Mouse (Mus musculus): ENCODE measurements at regions not wholly inside any gene's neighbourhood (a gene's known extent, or its start where the extent isn't known, plus 50 kb on each side); places are given as distances from the start of the nearest gene placed in this dataset.

- DNase-seq (ENCODE audit: low spot score in 2 of 2), result peak; percentile 27 to 48
Measured at GRCm38 (mm10) chr8:92133484-92134406, 223.7 kb upstream of the Irx5 start.

GRCm38 (mm10) chr8:92132949-92133348, 224.5 kb upstream of the Irx5 start:
- DNase-seq (ENCODE audit: low spot score in 2 of 2), result no peak

DNA sequence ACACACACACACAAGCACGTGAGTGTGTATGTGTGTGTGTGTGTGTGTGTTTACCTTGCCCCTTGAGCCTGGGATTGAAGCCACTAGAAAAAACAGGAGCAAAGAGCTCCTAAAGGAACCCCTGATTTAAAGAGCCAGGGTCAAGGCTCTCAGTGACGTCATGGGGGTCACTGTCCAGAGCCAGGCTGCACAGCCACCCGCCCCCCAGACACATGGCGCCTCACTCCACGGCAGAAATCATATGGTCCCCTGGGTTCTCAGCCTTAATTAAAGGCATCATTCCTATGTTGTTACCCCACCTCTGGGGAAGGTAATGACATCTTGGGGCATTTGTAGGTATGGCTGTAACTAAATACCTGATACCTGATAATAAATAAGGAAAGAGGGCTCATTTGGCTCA, 224.9 kb upstream of the Irx5 start:
- DNase-seq (ENCODE audit: low spot score in 2 of 2), result no peak

- no peak for DNase-seq (ENCODE audit: low spot score in 2 of 2)
Measured at GRCm38 (mm10) chr8:92130025-92130557, 227.3 kb upstream of the Irx5 start.

- DNase-seq (ENCODE audit: low spot score in 2 of 2), result no peak
Measured at GRCm38 (mm10) chr8:92129241-92130015, 228.0 kb upstream of the Irx5 start.

- no peak for DNase-seq (ENCODE audit: low spot score in 2 of 2)
Measured at GRCm38 (mm10) chr8:92125631-92126030, 231.8 kb upstream of the Irx5 start.

GRCm38 (mm10) chr8:92121296-92121695, 236.1 kb upstream of the Irx5 start:
- DNase-seq (ENCODE audit: low spot score in 2 of 2), result peak in 1 of 2 experiments; percentile 10

DNA sequence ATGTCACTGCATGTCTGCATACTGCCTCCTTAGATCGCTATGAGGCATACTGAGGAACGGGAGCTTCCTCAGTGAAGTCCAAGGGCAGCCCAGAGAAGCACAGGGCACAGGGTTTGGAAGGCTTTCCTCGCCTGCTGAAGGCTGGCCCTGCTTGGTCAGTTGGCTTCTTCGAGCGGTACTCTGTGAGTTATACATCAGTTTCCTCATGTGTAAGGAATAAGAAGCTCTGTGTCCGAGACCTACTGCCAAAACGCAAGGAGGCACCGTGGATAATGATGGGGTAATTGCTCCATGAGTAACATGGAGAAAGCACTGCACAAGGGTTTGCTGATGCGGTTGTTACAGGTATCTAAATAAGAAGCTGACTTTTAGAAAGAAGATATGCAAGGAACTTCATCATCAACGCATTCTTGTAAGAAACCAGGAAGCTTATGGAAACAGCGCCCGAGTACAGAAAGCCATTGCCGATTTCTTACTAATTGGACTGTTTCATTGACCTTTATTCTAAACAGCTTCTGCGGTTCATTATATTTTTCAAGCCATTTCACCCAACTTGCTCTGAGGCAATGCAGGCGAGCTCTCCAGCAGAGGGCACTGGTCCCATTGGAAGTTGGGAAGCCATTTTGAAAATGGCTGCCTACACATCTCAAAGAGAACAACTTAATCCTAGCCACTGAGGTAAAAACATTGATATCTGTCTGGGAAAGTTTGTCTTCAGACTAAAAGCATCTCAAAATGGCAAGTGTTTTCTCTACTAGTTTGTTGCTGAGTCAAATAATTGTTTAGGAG, 241.8 kb upstream of the Irx5 start:
- no peak for DNase-seq (ENCODE audit: low spot score in 2 of 2)

DNA sequence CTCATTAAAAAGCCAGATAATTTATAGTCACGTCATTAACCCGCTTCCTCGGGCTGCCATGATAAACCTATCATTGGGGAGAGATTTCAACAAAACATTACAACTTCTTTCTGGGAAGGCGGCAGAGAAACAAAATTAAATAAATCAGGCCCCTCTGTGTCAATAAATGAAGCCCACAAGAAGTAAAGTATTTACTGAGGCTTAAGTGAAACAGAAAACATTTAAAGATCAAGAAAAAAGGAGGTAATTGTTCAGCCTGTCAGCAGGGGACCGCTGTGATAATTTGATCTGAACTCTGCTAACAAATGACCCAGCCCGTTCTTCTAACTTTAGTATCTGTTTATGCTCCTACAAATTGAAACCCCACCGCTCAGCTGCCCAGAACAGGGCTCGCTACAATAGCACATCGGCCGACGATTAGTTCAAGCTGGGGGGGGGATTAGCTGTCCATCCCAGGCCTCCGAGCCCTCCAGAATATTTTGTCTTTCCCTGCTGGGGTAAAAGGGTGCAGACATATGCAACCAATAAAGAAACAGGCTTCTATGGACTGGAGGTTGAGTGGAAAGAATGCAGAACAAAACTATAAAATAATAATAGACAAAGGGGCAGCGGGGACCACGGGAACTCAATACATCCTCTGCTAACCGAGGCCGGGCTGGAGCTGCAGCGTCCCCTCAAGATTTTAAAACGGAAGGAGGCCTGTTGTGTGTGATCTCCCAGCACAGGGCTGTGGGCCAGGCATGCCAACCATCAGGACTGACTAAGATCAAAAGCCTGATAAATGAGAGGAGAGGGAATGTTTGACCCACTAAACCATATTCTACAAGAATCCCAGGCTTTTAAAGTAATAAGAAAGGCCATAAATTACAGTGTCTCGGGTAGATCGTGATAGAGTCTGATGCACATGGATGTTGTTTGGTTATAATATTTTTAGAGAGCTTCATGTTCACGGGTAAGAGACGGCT, 242.8 kb upstream of the Irx5 start:
- no peak for DNase-seq (ENCODE audit: low spot score in 2 of 2)

DNA sequence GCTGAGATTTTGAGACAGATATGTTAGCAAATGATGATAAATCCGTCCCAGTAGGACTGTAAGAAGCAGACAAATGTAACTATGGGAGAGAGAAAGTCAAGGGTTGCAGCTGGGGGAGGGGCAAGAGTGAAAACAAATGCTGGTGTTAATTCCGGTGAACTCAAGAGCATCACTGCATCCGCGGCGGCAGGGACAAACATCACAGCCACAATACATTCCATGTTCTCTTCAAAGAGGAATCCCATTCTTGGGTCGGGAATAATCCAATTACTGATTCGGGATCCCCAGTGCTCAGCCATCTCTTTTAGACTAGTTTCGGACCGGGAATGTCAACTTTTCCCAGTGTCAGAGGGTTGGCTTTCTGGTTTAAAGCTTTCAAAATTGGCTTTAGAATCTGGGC, 243.5 kb upstream of the Irx5 start:
- no peak for DNase-seq (ENCODE audit: low spot score in 2 of 2)

- no peak for DNase-seq (ENCODE audit: low spot score in 2 of 2)
Measured at GRCm38 (mm10) chr8:92113386-92113785, 244.0 kb upstream of the Irx5 start.

DNA sequence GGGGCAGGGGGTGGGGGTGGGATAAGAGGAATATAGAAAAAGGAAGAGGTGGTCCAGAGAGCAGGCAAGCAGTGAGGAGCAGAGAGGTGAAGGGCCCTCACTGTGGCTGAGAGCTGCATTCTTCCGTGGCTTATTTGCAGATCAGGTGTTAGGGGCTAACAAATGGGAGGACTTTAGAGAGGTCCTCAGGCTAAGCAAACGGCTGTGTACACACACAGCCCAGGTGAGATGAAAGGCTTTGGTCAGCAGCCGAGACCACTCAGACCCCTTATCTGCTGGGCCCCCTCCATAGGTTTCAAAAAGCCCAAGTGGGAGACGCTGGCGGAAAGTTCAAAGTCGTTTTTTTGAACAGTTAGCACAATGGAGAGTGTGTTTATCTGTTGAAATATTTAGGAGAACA, 252.9 kb upstream of the Irx5 start:
- no peak for DNase-seq (ENCODE audit: low spot score in 2 of 2)

- no peak for DNase-seq (ENCODE audit: low spot score in 2 of 2)
Measured at GRCm38 (mm10) chr8:92102521-92102920, 254.9 kb upstream of the Irx5 start.

- DNase-seq (ENCODE audit: low spot score in 2 of 2), result peak in 1 of 2 experiments; percentile 26
Measured at GRCm38 (mm10) chr8:92095276-92095675, 262.1 kb upstream of the Irx5 start.

- no peak for DNase-seq (ENCODE audit: low spot score in 2 of 2)
Measured at GRCm38 (mm10) chr8:92084124-92084523, 273.3 kb upstream of the Irx5 start.

DNA sequence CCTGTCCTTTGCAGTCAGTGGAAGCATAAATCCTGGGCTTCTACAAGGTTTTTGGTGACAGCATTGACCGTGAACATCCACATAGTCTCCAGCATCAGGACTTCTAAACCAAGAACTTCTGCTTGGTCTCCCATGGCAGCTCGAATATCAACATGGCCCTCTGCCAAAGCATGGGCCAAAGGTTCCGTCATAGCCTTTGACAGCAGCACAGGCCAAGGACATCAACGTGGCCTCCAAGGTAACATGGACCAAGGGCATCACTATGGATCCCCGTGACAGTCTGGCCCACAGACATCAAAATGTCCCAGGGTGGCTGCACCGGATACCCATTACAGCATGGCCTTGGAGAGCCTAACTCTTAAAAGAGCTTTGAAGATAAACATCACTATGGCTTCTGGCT, 275.5 kb upstream of the Irx5 start:
- no peak for DNase-seq (ENCODE audit: low spot score in 2 of 2)

DNA sequence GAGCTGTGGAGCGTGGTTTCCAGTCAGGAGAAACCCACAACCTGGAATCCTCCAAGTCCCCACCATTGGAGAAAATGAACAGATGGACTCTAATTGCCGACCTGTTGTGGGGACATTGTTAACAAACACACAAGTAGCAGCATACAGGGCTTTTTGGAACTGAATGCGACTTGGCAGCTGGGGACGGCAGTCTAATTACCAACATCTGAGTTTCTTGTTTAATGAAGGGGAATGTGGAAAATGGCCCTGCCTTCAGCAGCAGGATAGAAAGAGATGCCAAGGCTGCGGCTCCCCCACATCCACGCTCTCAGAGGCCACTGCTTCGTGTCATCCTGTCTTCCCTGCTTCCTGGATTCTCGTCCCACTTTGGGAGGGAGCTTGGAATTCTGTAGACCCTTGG, 276.6 kb upstream of the Irx5 start:
- DNase-seq (ENCODE audit: low spot score in 2 of 2), result peak in 1 of 2 experiments; percentile 9

GRCm38 (mm10) chr8:92077611-92078010, 275.7 kb upstream of the Irx3 start:
- DNase-seq (ENCODE audit: low spot score in 2 of 2), result no peak

- DNase-seq (ENCODE audit: low spot score in 2 of 2), result no peak
Measured at GRCm38 (mm10) chr8:92072254-92072615, 270.4 kb upstream of the Irx3 start.
